Mouse (Mus musculus) midbrain, embryonic 14.5 days (tissue): ENCODE measurements at regions not wholly inside any gene's neighbourhood (a gene's known extent, or its start where the extent isn't known, plus 50 kb on each side); places are given as distances from the start of the nearest gene placed in this dataset.

Experiments used
- ATAC-seq: fragments of 200-750 bp; cut with Nextera tagmentation; 2 replicates; pipeline ENCODE4 v1.8.0; 2017; ENCODE audit warnings: moderate number of reproducible peaks, moderate library complexity; ENCODE audit not compliant: low FRiP score, low TSS enrichment
- DNase-seq: peaks from one replicate; pipeline ENCODE4 v3.0.0-alpha.2; 2015
- H3K27ac ChIP-seq: fragments of 300-500 bp; sonication (generic); replicated peaks from 2 replicates; pipeline ENCODE4 v1.5.1; 2014; ENCODE audit warnings: mild to moderate bottlenecking, low read depth, low read length, moderate library complexity
- H3K27me3 ChIP-seq: fragments of 300-500 bp; sonication (generic); 2 replicates; pipeline ENCODE4 v1.6.1; 2014; ENCODE audit warnings: low read length, control low read depth, mixed read lengths; ENCODE audit not compliant: control insufficient read depth, insufficient read depth
- H3K36me3 ChIP-seq: fragments of 300-500 bp; sonication (generic); 2 replicates; pipeline ENCODE4 v1.6.1; 2014; ENCODE audit warnings: low read length, control low read depth; ENCODE audit not compliant: control insufficient read depth, insufficient read depth
- H3K4me1 ChIP-seq: fragments of 300-500 bp; sonication (generic); 2 replicates; pipeline ENCODE4 v1.6.1; 2014; ENCODE audit warnings: mild to moderate bottlenecking, antibody characterized with exemption, low read length, control low read depth; ENCODE audit not compliant: control insufficient read depth, insufficient read depth
- H3K4me2 ChIP-seq: fragments of 300-500 bp; sonication (generic); 2 replicates; pipeline ENCODE4 v1.6.1; 2014; ENCODE audit warnings: mild to moderate bottlenecking, low read length, moderate library complexity
- H3K4me3 ChIP-seq: fragments of 300-500 bp; sonication (generic); replicated peaks from 2 replicates; pipeline ENCODE4 v1.5.1; 2014; ENCODE audit warnings: low read depth, low read length
- H3K9ac ChIP-seq: fragments of 300-500 bp; sonication (generic); replicated peaks from 2 replicates; pipeline ENCODE4 v1.6.1; 2014; ENCODE audit warnings: mild to moderate bottlenecking, low read length, moderate library complexity
- H3K9me3 ChIP-seq: fragments of 300-500 bp; sonication (generic); 2 replicates; pipeline ENCODE4 v1.6.1; 2016; ENCODE audit warnings: low read length, control low read depth, mixed read lengths; ENCODE audit not compliant: control insufficient read depth
- WGBS: fragments of 180-500 bp; shearing (Covaris S2); extraction: QIAGEN DNeasy Blood & Tissue Kit; methylation state at CpG from one replicate; pipeline ENCODE4 v1.1.7; 2014; 5-methylcytosine and 5-hydroxymethylcytosine counted together

GRCm38 (mm10) chr14:14603439-14603838 lies 98.6 kb upstream of the Slc4a7 start:
- no peak for DNase-seq
- Histone ChIP-seq H3K4me1 (no peaks in the 10 kb centered on the region), H3K27ac (no peak overlapping the region), H3K9me3 (no peaks in the 10 kb centered on the region), H3K9ac (no peak overlapping the region), H3K4me3 (no peak overlapping the region), H3K4me2 (no peak overlapping the region), H3K36me3 (no peaks in the 10 kb centered on the region), H3K27me3 (no peaks in the 10 kb centered on the region)
- ATAC-seq: no peak
- 94% methylated on average over 1 of the region's 1 CpGs for WGBS

- no peak overlapping the region for H3K4me3 ChIP-seq
- ATAC-seq (no peak), DNase-seq (no peak)
- H3K36me3 ChIP-seq: no peaks in the 10 kb centered on the region
- H3K4me2 ChIP-seq: no peak overlapping the region
- no peak overlapping the region for H3K27ac ChIP-seq
- H3K27me3 ChIP-seq: no peaks in the 10 kb centered on the region
- 92% methylated on average over 3 of the region's 3 CpGs for WGBS
- H3K4me1 ChIP-seq: no peaks in the 10 kb centered on the region
- H3K9ac ChIP-seq: no peak overlapping the region
- no peaks in the 10 kb centered on the region for H3K9me3 ChIP-seq
Measured at GRCm38 (mm10) chr14:14607074-14607473, 95.0 kb upstream of the Slc4a7 start.

GRCm38 (mm10) chr14:14612245-14612644 lies 89.8 kb upstream of the Slc4a7 start:
- WGBS: 90% methylated on average over 3 of the region's 3 CpGs
- Histone ChIP-seq H3K27ac (no peak overlapping the region), H3K9me3 (no peaks in the 10 kb centered on the region), H3K27me3 (no peaks in the 10 kb centered on the region), H3K4me2 (no peak overlapping the region), H3K4me1 (no peaks in the 10 kb centered on the region), H3K36me3 (no peaks in the 10 kb centered on the region), H3K4me3 (no peak overlapping the region), H3K9ac (no peak overlapping the region)
- ATAC-seq (no peak), DNase-seq (no peak)

GRCm38 (mm10) chr14:14620316-14620715 lies 81.8 kb upstream of the Slc4a7 start:
- ATAC-seq (no peak), DNase-seq (no peak)
- Histone ChIP-seq H3K4me3 (no peak overlapping the region), H3K4me2 (no peak overlapping the region), H3K27ac (no peak overlapping the region), H3K36me3 (no peaks in the 10 kb centered on the region), H3K9me3 (no peaks in the 10 kb centered on the region), H3K27me3 (no peaks in the 10 kb centered on the region), H3K9ac (no peak overlapping the region), H3K4me1 (no peaks in the 10 kb centered on the region)
- WGBS: 86% methylated on average over 5 of the region's 5 CpGs

DNA sequence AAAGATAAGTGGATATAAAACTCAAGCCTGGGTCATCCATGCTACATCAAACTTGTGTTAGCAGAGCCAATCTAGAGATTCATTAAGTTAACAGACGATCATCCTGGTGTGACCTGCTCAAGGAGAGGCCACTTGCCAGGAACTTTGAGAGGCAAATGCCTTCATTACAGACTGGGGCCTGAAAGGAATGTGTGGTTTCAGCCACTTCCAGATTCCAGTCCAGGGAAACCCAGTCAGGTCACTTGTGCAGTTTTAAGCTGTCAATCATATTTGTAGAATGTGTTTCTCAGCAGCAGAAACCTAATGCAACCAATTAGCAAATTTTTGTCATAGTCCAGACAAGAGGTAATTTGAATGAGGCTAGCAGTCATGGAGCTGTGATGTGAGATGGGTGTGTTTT lies 73.4 kb upstream of the Slc4a7 start:
- Histone ChIP-seq H3K4me1 (peaks cover 13% of the 10 kb centered on the region), H3K9me3 (no peaks in the 10 kb centered on the region), H3K27me3 (no peaks in the 10 kb centered on the region), H3K9ac (no peak overlapping the region), H3K4me3 (no peak overlapping the region), H3K27ac (no peak overlapping the region), H3K36me3 (no peaks in the 10 kb centered on the region), H3K4me2 (no peak overlapping the region)
- DNase-seq (no peak), ATAC-seq (no peak)
- 90% methylated on average over 1 of the region's 1 CpGs for WGBS

DNA sequence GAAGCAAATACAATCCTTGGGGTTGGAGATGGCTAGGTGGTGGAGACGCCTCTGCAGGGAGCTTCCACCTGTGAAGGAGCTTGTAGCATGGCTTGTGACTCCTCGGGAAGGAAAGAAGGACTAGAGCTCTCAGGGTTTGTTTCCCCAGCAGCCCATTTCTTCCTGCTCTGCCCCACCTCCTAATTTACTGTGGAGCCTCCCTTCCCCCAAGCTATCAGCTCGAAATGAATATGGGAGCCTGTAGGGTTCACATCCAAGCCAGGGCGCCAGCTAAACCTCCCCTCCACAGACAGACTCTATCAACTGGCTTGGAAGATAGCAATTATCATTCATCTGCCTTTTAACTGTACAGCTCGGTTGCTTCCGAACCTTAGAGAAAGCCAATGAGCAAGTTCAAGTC lies 70.3 kb upstream of the Slc4a7 start:
- no peaks in the 10 kb centered on the region for H3K9me3 ChIP-seq
- H3K27ac ChIP-seq: no peak overlapping the region
- H3K4me2 ChIP-seq: no peak overlapping the region
- H3K4me1 ChIP-seq: peaks cover 14% of the 10 kb centered on the region
- ATAC-seq (0 out of 2 replicates have a peak, but pooled peaks have one; percentile 21), DNase-seq (no peak)
- no peak overlapping the region for H3K4me3 ChIP-seq
- WGBS: 51% methylated on average over 6 of the region's 6 CpGs
- no peak overlapping the region for H3K9ac ChIP-seq
- H3K27me3 ChIP-seq: no peaks in the 10 kb centered on the region
- H3K36me3 ChIP-seq: no peaks in the 10 kb centered on the region

DNA sequence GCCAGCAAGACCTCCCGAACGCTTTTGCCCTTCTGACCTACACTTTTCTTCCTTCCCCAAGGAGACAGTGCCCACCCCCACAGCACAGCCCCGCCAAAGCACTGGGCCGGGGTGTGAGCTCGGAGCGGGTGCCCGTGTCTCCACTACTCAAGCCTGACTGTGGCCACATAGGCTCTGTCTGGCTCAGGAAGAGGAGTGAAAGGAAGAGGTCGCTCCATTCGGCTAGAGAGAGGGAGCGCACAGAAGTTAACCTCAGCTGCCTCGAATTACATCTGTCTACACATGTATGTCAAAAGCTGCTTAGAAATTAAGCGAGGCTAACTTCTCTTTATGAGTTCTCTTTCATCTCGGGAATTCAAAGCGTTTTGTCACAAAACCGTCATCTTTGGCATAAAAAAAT lies 69.6 kb upstream of the Slc4a7 start:
- DNase-seq (peak; percentile 58), ATAC-seq (peak; percentile 39; the same call in 1 of the 2 replicates)
- H3K4me2 ChIP-seq: peak overlapping the region; percentile 50
- 1% methylated on average over 15 of the region's 15 CpGs for WGBS
- no peaks in the 10 kb centered on the region for H3K27me3 ChIP-seq
- H3K9me3 ChIP-seq: no peaks in the 10 kb centered on the region
- no peak overlapping the region for H3K27ac ChIP-seq
- H3K4me3 ChIP-seq: peak overlapping the region; percentile 14
- H3K9ac ChIP-seq: no peak overlapping the region
- no peaks in the 10 kb centered on the region for H3K36me3 ChIP-seq
- H3K4me1 ChIP-seq: peaks cover 14% of the 10 kb centered on the region

DNA sequence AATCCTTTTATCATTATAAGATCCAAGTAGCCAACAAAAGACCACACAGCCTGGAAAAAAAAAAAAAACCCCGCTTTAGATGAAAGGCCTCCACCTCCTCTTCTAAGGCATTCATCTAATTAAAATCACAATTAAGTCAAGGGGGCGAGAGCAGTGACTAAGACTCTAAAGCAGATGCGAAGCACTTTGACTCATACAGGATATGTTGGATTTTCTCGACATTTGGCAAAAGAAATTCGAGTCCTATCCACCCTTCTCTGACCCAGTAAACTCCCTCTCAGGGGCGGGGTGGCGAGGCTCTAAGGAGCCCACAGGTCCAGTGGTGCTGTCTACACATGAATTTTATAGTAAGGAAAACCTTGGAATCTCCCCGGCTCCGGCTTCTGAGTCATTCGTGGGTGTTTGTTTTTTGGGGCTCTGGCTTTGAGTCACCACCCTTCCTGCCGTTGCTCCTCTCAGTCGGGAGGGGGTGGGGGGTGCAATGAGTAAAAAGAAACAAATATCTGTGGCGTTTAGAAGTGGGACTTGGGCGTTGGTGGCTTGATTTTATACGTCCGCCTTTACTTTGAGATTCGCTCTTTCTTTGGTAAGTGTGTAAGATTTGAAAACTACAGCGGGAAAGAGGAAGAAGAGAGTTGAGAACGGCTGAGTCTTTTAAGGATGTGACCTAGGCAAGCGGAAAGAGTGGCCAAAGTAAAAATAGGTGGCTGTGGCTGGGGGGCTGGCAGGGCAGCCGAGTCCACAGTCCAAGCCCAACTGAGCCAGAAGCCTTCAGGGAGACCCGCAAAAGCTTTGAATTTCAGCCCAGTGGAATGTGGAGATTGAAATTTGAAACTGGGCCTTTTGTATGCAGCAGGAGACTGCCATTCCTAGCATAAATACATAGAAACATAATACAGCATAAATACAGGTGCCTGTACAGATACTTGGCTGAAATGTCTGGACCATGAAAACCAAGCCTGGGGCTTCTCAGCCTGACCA lies 68.8 kb upstream of the Slc4a7 start:
- H3K9ac ChIP-seq: no peak overlapping the region; the same call in 1 of the 2 replicates
- peak overlapping the region; percentile 14 for H3K4me3 ChIP-seq
- H3K36me3 ChIP-seq: no peaks in the 10 kb centered on the region
- peak overlapping the region; percentile 50 for H3K4me2 ChIP-seq
- H3K4me1 ChIP-seq: peaks cover 14% of the 10 kb centered on the region
- H3K9me3 ChIP-seq: no peaks in the 10 kb centered on the region
- H3K27me3 ChIP-seq: no peaks in the 10 kb centered on the region
- ATAC-seq (peak; percentile 31; the same call in 1 of the 2 replicates), DNase-seq (peak; percentile 35)
- WGBS: 5% methylated on average over 22 of the region's 22 CpGs
- no peak overlapping the region for H3K27ac ChIP-seq

DNA sequence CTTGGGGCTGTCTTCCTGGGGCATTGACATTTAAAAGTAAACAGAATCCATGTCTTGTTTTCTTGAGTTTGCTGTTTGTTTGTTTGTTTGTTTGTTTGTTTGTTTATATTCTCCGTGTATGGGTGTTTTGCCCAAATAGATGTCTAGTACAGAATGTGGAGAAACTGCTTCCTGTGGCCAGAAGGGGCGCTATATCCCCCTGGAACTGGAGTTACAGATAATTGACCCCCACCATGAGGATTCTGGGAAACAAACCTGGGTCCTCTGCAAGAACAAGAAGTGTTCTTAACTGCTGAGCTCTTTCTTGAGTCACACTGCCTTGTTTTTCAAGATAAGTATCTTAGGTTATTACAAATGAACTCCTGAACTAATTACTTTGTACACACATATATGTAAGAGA lies 68.1 kb upstream of the Slc4a7 start:
- Histone ChIP-seq H3K4me1 (peaks cover 14% of the 10 kb centered on the region), H3K4me3 (no peak overlapping the region), H3K9ac (no peak overlapping the region), H3K36me3 (no peaks in the 10 kb centered on the region), H3K4me2 (no peak overlapping the region), H3K27ac (no peak overlapping the region), H3K27me3 (no peaks in the 10 kb centered on the region), H3K9me3 (no peaks in the 10 kb centered on the region)
- no peak for ATAC-seq
- DNase-seq: no peak
- WGBS: 46% methylated on average over 2 of the region's 2 CpGs
